Mouse (Mus musculus): ENCODE measurements around the gene Mansc1.
A peak's percentile ranks its signal among the peaks of the same experiment; 100 is the strongest.

Gene Mansc1

GRCm38 (mm10) chr6:134594569-134595442 is 37.5 kb downstream of the Mansc1 start:
- DNase-seq = no peak

GRCm38 (mm10) chr6:134591614-134592013 is 40.7 kb downstream of the Mansc1 start:
- no peak for DNase-seq

DNA sequence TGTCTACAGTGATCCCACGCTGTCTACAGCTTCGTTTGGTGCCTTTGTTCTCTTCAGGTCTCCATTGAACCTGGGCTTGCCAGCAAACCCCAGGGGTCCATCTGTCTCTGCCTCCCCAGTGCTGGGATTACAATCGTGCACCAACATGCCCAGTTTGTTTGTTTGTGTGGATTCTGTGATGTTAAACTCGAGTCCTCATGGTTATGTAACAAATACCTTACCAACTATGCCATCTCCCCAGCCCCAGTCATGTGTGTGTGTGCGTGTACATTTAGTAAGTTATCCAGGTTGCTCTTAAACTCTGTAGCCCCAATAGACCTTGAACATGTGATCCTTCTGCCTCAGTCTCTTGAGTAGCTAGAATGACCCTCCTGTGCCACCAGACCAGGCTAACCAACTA is 46.0 kb downstream of the Mansc1 start:
- DNase-seq = no peak

GRCm38 (mm10) chr6:134584616-134585015 is 47.7 kb downstream of the Mansc1 start:
- DNase-seq = no peak

DNA sequence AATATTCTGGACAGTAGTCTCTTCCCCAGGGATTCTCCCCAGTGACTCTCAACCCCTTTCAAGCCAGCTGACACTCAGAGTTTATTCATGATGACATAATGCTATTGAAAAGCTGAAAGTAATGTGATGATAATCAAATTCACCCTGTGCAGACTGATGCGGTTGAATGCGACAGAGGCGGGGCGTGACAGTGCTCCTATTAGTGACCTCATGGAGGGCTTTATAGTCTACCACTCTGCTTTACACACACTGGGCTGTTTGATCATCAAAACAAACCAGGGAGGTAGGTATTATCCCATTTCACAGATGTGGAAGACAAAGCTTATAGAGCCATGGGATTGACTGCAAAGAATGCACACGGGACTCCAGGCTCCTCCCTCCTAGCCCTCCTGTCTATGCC is 50.2 kb downstream of the Mansc1 start:
- no peak for DNase-seq

- no peak for DNase-seq
Measured at GRCm38 (mm10) chr6:134579506-134579905, 52.8 kb downstream of the Mansc1 start.

GRCm38 (mm10) chr6:134578039-134578438 is 54.2 kb downstream of the Mansc1 start:
- DNase-seq = no peak

DNA sequence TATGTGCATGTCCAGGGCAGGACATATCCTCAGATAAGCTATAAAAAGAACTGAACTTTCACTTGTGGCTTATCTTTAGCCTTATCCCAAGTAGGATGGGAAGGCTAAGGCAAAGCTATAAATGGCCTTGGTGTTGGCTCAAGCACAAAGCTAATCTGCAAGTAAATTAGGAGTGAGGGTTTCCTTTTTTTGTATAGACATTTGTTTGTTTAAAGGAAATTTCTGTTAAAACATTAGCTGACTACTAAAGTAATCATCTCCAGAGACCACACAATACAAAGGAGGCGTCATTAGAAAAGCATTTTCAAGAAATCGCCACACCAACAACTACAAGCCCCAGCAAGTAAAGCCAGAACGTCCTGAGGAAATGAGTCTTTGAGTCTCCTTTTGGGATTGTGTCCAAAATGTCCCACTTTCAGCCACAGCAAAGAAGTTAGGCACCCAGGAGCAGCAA is 57.0 kb downstream of the Mansc1 start:
- no peak for DNase-seq

- DNase-seq = no peak
Measured at GRCm38 (mm10) chr6:134567986-134568556, 64.2 kb downstream of the Mansc1 start.

GRCm38 (mm10) chr6:134566818-134567485 is 65.3 kb downstream of the Mansc1 start, which contains the start of gene Lrp6:
TSS of gene Lrp6 (minus strand) at chr6:134566965.
- peak; percentile 91 for DNase-seq

DNA sequence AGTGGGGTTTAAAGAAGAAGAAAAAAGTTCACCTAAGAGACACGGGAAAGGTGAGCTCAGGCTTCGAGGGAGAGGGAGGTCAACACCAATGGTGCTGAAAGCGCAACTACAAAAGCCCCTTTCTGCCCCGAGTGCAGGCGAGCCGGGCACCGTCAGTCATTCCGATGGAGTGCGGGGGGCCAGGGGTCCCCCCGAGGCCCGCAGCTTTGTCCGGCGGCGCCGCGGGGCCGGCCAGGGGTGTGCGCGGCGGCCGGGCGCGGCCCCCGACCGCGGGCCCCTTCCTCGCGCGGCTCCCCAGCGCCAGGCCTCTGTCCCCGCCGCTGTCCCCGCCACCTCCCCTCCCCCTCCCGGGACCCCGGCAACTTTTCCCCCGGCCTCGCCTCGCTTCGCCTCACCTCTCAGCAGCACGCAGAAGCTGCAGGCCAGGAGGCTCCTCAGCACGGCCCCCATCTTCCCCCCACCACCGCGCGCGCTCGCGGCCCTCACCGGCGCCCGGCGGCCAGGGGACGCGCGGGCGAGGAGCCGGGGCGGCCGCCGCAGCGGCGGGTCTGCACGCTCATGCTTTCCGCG is 66.0 kb downstream of the Mansc1 start:
- DNase-seq = no peak

- DNase-seq = peak in 1 of 2 experiments; percentile 39
Measured at GRCm38 (mm10) chr6:134565606-134566247, 66.6 kb downstream of the Mansc1 start.

DNA sequence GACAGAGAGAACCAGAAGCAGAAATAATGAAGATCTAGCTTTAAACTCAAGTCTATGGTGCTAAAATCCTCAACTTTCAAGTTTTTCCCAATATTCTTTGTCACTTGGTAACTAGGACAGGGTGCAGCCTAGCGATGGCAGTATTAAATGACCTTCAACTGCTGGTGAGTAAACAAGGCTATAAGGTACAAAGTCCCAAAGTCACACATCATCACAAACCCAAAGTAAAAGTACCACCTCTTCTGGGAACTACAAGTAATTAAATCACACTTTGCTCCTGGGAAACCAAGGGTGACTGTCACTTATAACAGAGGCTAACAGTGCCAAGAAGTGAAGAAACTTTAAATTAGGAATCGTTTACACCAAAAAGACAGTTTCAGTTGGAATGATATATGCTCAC is 67.7 kb downstream of the Mansc1 start:
- no peak for DNase-seq

DNA sequence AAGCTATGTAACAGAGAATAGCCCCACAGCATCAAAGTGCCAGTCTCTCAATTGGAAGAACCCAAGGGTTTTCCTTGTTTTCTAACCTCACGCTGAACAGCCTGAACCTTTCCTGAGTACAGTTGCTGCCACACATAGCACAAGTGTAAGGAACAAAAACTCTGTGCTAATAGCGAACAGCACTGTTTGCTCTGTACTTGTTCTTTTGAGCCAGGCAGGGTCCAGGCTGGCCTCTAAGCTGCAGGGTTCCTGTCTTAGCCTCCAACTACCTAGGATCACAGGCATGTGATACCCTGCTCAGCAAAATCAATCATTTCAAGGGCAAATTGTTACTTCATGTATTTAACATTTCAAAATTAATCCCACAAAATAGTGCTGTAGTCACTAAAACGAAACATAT is 72.7 kb downstream of the Mansc1 start:
- DNase-seq = no peak

All from cerebellum, postnatal 25 days (tissue).